Mouse (Mus musculus): ENCODE measurements around the gene Atp5l.

DNA sequence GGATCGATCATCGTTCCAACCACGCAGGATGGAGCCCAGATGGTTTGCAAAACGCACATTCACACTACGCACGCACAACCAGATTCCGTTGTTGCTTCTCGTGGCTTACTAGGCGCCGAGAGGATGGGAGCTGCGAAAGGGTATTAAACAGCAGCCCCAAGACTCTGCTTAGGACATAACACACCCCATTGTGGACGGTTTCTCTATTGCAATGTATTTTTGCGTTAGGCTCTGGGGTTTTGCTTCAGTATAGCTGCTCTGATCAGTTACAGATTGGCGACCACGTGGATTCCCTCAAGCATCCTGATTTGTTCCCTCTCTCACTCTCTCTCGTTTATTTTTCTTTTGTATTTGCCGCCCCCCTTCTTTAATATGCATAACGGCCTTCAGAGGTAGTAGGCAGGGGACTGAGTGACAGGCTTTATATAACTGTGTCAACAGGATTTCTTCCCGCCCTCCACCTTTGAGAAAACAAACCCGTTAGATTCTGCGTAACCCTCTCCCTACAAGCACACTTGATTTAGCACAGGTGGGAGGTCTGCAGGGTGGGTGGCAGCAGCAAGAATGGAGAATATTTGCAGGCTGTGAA lies 37.5 kb downstream of the Atp5l start:
- TF ChIP-seq CTCF (IDR thresholded peaks at IDR 0.05; ENCODE audit: borderline replicate concordance, control insufficient read depth, extremely low read depth, insufficient read depth, low read length, poor library complexity) (no peak), POLR2A (IDR thresholded peaks at IDR 0.05; ENCODE audit: control insufficient read depth, extremely low read depth, insufficient read depth, low read length, poor library complexity) (no peak)
